Mouse (Mus musculus) gastrocnemius, adult 8-10 months (tissue): ENCODE data around the gene Abi3bp. TPM values are rescaled to one million over a fixed set of nuclear protein-coding genes. Genes with fewer than 3 reads are reported as not detected.

Experiments used
- DNase-seq, 2 experiments: peaks; one replicate each; pipeline ENCODE4 v3.0.0; 2022; ENCODE audit warnings: low spot score in 2 of 2
- total RNA-seq, 4 experiments: library from RNA; stranded (reverse); gene quantifications; 2 replicates each; pipeline ENCODE4 v1.2.4; 2022

Abi3bp gene
- total RNA-seq, result 10 to 100 TPM in 1 of 4 experiments, 1 to 10 TPM in 3; 5.2 to 13.6 (median 7.3) TPM

DNA sequence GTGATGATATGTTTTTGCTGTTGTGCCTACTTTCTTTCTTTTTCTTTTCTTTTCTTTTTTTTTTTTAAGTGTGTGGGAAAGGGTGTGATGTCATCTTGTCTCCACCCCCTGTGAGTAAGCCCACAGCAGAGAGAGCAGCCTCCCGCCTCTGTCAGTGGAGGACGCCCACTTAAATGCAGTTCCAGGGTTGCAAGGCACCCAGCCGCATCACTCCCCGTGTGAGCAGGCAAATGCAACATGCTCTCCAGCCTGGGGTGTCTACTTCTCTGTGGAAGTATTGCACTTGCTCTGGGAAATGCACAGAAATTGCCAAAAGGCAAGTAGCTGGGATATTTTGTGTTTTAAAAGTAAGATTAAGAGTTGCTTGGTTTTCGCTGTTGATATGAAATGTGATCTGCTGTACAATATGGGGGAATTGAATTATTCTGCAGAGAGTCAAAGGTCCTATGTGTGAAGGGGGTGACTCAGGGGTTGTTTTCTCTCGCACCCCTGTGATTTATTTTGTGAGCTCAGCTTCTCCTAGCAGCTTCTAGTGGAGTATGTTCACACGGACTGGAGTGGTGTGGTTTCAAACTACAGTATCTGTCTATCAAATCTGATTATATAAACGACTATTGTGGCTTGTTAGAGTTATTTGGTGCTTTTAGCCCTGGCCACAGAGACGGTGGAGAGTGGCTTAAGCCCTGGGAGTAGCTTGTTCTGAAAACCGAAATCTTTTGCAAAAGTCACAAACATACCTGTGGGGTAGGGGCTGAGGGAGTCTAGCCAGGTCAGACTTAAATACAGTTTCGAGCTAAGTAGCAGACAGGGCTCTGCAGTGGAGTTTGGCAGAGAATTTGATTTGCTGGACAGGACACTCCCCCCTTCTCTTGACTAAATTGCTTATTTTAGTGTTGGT lies at the start of gene Abi3bp:
Gene Abi3bp, plus strand, starts transcription at position 202 of the 898 bp plus-strand sequence.
- peak; percentile 35 to 44 for DNase-seq

DNA sequence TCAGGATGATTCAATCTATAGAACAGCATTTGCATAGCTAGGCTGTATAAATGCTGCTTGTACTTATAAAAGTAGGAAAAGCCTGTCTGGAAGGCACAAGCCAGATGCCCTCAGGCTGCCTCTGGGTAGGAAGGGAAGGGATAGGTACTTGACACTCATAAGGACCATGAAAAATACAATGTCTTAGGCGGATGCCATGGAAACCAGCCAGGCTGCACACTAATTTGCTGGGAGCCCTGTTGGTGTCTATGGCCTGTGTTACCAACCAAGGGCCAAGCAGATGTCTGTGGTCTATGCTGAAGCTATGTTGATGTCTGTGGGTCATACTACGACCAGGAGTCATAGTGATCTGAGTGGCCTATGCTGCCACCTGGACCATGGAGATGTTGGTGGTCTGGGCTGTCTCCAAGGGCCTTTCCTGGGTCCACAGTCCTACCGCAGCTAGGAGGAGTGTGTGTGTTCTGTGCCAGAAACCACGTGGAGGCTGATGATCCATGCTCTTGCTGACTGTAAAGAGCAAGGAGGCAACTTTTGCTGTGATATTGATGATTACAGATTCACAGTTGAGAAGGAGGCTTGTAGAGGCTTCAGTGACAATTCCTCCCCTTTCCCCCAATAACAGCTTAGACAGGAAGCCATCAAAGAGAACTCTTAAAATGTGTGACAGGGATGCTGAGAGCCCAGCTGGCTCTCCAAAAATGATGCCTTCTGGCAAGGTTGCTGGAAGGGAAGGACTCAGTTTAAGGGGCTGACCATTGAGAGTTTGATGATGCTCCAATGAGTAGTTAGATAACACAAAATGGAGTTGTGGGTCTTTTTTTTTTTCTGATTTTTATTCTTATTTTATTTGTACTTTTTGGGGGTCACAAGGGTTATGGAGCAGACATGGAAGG lies 42.1 kb upstream of the Abi3bp start:
- no peak for DNase-seq

DNA sequence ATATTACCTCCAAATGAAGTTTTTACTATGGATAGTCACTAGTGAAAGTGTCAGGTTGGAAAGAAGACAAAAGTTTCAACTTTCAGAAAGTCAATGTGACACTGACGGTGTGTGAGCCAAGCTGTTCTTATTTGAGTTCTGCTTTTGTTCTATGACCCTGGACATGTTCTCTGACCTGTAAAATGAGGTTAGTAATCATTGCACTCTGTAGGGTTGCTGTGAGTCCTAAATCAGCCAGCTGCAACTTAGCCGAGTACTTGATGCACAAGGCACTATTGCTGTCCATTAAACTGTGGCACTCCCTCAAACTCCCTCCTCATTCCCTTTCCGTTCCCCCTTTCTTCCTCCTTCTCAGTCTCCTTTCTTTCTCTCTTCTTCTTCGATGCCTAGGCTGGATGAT lies 37.4 kb upstream of the Abi3bp start:
- DNase-seq, result no peak

DNA sequence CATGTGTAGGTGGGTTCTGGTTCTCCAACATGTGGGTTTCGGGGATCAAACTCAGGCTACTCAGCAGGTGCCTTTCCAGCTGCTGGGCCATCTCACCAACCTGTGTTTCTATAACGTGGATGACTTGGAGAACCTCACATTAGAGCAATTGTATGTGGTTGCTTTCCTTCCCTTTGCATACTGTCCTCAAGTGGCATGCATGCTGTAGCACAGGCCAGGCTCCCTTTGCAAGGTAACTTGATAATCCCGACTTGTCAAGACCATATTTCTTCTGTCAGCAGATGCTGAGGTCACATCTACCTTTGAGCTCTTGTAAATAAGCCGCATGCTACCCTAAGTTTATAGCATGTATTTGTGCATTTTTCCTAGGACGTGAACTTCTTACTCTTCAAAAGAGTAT lies 36.6 kb upstream of the Abi3bp start:
- no peak for DNase-seq

DNA sequence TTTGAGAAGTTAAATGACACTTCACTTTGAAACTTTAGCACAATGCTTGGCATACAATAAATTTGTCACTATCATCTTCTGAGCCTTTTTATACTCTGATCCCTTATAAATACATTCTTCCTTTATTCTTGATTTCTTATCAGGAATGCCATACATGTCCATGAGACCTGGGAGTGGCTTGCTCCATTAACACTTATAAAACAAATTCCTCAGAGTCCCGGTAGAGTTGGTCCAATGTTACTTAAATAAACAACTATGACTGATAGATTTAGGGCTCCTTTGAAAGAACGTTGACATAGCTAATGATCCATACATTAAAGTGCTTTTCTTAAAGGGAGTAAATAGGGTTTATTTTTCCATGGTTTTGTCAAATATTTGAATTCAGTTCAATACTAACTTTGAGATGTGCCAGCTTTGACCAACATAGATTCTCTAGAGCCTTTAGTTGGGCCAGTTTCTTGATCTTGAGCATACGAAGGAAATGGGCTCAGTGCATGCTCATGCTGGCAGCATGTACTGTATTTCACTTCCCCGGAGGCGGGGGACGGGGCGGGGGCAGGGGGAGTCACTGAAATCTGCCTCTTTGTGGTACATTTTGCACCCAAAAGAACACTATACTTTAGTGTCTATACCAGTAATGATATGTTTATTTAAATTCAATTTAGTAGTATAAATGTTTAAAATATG lies 35.9 kb upstream of the Abi3bp start:
- DNase-seq, result no peak

DNA sequence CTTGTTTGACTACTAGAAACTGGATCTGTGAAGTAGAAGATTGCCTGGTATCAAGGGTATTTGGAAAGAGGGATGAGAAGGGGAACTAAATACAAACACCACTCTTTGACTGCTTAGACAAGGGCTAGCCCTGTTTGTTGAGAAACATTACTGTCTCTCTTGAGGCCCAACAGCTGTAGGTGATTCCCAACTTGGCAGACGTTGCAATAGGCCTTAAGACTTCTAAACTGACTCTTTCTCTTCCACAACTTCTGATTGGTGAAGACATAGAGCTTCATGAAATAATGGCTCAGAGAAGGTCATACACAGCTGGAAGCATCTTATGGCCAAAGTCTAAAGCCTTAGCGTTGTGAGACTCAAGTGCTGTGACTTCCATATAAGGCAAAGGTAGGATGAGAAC lies 26.2 kb upstream of the Abi3bp start:
- no peak for DNase-seq

DNA sequence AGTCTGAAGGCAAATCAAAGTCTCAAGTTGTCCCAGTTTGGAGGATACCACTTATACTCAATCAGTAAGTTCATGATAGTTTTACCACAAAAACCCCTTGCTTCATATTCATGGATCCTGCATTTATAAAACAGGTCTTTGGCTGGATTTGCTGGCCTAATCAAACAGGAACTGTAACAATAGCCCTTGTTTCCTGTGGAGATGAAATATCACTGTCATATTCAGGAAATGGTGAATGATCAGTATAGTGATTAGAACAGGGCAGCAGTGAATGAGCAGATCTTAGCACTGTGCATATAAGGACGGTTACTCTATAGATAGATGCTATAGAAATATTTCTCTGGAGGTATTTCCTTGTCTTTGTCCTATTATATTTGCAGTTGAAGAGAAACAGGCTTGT lies 25.8 kb upstream of the Abi3bp start:
- DNase-seq, result no peak

DNA sequence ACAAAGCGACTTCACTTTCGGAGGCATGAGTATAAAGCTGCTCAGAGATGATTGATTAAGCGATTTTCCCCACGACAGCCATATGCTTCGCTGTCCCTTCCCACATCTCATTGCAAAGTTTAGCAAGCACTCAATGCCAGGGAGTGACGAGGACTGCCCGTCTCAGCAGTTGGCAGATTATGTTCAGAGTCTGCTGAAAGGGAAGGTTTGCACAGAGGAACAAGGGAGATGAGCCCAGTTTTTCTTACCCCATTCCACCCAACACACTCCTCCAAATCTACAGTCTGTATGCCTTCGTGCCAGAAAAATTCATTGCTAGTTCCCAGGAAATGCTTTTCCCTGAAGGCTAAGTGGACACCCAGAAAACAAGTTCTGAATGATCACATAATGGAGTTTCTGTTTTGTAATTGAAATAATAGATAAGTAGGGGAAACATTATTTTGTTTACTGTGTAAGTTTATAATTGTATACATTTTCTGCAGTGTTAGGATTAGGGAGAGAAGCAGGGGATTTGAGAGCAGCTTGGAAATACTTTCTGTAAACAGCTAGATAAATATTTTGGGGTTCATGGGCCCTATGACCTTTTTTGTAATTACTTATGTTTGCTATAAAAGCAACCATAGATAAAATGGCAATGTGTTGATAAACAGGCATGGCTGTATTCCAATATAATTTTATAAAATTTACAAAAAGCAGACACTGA lies 19.5 kb upstream of the Abi3bp start:
- DNase-seq, result no peak

DNA sequence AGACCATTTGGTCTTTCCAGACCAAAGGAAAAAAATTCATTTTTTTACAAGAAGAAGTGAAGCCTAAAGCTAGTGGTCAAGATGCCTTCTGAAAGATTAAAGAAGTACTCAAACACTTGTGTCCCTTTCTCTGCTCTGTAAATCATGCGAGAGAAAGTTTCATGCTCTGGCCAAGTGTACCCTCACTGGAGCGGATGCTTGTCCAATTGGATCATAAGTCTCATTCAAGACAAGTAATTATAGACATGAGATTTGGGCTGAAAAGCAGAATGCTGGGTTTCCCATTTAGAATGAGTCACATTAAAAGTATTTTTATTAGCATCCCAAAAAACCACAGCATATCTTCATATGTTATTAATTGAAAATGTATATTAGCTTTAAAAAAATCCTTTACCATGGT lies 4.5 kb upstream of the Abi3bp start:
- DNase-seq, result no peak

DNA sequence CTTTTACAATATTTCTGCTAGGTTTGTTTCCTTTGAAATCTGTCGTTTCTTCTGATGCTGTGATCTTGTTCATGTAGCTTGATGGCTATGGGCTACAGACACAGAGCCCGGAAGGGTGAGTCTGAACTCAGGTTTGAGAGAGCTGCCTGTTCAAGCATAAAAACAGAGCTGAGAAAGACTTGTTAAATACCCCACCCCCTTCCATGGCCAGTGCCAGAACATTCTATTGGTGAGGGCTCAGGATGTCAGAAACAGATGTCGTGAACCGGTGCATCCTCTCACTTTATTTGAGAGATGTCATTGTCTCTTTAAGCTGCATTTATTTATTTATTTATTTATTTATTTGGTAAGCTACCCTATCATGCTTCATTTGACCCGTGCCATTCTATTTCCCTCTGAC lies 2.0 kb upstream of the Abi3bp start:
- no peak for DNase-seq

DNA sequence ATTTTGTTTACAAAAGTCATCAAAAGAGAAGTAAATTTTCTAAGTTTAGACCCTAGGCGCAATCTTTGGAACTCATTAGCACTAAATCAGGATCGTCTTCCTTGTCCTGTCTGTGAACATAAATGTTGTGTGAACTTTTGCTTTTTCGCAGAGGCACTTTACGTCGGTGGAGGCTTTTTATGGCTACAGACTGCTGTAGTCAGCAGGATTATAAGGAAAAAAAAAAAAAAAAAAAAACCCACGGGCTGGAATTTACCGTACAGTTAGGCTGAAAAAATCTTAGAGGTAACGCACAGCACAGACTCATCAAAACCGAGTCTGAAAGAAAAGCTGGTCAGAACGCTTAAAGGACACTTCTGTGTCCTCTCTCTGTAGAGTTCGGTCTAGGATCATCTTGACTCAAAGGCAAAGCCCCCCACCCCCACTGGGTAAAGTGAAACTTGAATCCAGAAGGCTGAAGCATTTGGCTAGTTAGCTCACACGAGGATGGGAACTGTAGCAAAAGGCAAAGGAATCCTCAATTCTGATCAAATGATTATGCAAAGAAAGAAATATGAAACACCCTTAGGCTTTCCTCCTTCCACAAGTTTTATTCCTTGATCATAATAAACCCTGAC lies 1.0 kb downstream of the Abi3bp start:
- DNase-seq, result no peak

DNA sequence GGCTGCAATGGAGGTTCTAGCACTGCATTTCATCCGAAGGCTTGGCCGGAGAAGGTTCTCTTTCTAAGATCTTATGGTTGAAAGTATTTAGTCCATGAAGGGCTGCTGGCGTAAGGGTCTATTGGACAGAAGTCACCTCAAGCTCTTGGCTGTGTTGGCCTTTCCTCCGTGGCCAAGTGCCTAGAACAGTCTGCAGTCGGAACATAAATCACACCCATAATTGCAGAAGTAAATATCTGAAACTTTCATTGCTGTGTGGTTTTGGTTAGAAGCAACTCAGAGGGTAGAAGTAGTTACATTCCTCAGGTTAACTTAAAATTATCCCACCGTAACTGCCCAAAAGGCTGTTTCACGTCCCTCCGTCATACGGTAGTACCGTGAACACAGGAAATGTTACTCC lies 5.8 kb downstream of the Abi3bp start:
- DNase-seq, result no peak

DNA sequence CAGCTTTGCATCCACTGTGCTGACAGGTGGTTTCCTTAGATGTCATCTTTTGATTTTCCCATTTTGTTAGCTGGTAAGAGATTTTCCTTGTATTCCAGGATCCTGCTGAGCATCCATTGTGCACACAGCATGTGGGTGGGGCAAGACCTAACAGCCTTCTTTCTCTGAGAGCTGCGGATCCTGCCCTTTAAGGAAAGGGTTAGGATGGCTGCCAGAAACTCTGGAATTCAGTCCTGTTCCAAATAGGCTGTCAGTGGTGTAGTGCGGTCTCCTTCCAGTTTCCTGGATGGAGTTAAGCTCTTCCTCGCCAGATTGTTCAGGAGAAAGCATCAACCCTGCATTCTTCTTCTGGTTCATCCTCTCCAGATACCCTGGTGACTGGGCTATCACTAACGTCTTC lies 8.8 kb downstream of the Abi3bp start:
- peak; percentile 21 to 25 for DNase-seq

DNA sequence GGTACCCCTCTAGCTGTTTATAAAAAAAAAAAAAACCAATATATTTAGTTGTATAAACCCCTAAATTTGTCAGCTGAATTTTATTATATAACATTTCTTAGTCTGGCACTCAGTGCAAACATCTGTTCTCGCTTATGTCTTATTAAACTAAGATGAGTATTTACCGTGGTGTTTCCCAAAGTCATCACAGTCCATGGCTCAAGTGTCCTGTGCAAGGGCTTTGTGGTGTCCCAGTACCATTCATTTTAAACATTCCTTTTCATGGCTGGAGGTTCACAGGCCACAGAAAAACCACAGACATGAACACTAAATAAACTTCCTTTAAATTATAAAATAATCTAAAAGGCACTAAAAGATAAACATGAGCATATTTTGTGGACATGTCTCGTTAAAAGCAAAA lies 13.2 kb downstream of the Abi3bp start:
- DNase-seq, result no peak

DNA sequence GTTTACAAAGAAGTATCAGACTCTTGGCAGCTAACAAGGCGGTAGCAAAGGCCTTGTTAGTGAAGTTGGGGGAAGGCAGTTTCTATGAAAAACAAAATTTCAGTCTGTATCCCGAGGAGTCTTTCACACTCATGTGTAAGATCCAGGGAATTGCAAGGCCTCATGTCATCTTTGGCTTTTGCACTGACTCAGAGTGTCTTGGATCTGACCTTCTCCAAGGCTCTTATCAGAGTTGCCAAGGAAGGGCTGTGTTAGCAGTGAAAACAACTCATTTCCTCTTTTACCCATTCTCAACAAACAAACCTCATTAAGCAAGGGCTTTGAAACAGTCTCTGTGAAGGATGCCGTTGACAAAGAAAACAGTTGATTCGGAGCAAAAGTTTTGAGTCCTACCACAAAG lies 17.6 kb downstream of the Abi3bp start:
- no peak for DNase-seq

DNA sequence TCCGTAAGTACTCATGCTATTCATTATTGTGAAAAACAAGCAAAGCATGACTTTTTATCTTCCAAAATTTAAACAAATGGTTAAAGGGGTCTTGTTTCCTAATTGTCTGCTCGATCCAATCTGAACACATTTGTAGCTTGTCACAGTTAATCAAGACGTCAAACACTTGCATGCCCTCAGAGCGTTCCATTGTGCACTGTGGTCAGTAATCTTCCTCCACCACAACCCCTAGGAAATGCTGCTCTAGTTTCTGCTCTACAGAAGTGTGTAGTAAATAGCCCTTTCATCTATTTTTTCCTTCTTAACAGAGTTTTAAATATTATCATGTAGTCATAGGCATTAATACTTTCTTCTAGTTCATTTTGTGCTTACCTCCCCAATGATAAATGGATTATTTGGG lies 19.1 kb downstream of the Abi3bp start:
- DNase-seq, result no peak

DNA sequence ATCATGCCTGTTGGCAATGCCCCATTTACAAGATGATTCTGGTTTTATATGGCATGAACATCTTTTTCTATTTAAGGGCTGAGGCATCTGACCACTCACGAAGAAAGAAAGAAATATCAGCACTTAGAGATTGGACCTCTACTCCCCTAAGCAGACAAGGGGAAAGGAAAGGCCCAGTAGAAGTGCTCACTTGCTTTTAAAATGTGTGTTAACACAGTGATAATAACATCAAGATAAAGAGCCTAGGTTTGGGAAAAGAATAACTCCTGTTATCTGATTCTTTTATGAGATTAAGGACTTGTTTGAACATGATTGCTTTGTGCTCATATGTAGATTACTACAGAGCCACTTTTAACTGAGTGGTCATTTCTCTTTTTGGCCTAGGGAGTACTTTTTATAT lies 21.0 kb downstream of the Abi3bp start:
- no peak for DNase-seq

DNA sequence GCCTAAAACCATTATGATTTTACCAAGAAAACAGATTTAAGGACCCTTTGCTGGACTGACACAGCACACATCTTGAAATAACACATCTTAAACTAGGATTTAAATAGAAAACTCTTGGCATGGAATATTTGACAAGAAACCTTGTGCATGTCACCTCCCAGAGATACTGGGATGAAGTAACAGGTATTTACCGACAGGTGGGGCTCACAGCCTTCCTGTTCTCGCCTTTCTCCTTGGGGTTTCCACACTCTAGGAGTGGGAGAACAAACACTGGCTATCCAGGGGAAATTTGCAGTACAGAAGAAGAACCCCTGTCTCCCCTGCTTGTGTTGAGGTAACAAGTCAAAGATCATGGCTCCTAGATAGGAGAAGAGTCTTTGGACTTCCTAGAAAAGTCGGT lies 22.8 kb downstream of the Abi3bp start:
- no peak for DNase-seq

DNA sequence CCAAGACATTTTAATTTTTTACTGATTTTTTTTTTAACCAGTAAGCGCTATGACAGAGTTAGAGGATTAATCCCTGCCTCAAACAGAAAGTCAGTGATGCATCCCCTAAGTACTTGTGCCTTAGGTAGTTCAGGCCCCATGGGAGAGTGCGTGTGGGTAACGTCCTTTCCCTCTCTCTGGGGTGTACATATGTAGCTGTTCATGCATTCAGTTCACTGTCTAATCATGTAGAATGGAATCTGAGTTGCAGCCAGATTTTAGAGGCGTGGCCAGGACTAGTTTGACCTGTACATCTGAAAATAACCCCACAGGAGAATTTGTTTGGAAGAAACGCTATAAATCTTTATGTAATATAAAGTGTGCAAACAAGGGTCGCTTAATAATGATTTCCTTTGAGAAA lies 23.4 kb downstream of the Abi3bp start:
- no peak for DNase-seq

DNA sequence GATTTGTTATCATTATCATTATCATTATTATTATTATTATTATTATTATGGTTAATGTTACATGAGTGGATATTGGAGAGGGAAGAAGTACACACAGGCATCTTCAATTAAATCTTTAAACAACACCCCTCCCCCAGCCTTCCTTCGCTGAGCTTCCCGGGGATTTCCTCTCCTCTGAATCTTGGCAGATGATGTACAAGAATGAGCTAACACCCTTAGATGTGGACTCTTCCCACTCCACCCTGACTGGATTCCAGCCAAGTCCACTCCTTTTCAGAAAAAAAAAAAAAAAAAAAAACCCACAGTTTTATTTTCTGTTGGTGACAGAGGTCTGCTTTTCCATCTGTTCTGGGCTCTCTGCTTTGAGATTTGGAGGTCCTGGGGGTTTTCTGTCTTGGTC lies 23.8 kb downstream of the Abi3bp start:
- peak in 1 of 2 experiments; percentile 15 for DNase-seq

DNA sequence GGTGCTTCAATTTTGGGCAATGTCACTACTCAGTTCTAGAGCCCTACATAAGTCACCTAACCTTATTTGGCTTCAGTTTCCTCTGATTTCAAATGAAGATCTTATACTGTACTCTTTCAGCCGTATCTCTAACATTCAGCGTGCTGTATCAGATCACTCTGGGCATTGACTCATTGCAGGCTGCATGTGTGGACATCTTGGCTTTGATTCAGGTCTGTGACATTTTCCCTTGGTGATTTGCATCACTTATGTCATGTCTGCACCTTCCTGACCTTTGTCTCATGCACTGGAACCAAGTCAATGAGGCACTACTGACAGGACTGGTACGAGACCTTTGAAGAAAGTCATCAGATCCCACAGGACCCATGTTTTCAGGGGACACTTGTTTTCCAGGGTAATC lies 24.5 kb downstream of the Abi3bp start:
- no peak for DNase-seq
